Mouse (Mus musculus): ENCODE data around the gene Nrsn1.

DNA sequence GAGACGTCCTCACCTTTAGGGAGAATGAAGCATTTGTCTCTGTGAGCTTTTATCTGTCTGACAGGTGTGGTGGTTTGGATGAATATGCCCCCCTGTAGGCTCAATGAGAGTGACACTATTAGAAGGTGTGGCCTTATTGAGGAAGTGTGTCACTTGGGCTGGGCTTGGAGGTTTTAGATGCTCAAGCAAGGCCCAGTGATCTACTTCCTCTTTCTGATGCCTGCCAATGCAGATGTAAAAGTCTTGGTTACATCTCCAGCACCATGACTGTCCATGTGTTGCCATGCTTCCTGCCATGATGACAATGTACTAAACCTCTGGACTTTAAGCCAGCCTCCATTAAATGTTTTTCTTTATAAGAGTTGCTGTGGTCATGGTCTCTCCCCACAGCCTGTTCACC is 51.9 kb downstream of the Nrsn1 start:
- no peak for TF ChIP-seq CTCF (IDR thresholded peaks at IDR 0.05; ENCODE audit: low read depth, low read length)
- TF ChIP-seq TAL1 (conservative IDR thresholded peaks at IDR 0.05; ENCODE audit: low read depth, low read length): no peak
- TF ChIP-seq GATA1 (IDR thresholded peaks at IDR 0.05; ENCODE audit: borderline replicate concordance, low read length): no peak
- no peak for TF ChIP-seq POLR2AphosphoS5 (IDR thresholded peaks at IDR 0.05; ENCODE audit: insufficient replicate concordance, low read depth, low read length)
